Mouse (Mus musculus): ENCODE results near the gene Eef2kmt.

Gene Eef2kmt

GRCm38 (mm10) chr16:5221403-5221802, 34.4 kb downstream of the Eef2kmt start:
- DNase-seq, result no peak

- DNase-seq, result no peak
These were observed 38.2 kb downstream of the Eef2kmt start for GRCm38 (mm10) chr16:5217341-5218133.

GRCm38 (mm10) chr16:5216686-5217085, 39.1 kb downstream of the Eef2kmt start:
- no peak for DNase-seq

GRCm38 (mm10) chr16:5214126-5214525, 41.7 kb downstream of the Eef2kmt start:
- no peak for DNase-seq

DNA sequence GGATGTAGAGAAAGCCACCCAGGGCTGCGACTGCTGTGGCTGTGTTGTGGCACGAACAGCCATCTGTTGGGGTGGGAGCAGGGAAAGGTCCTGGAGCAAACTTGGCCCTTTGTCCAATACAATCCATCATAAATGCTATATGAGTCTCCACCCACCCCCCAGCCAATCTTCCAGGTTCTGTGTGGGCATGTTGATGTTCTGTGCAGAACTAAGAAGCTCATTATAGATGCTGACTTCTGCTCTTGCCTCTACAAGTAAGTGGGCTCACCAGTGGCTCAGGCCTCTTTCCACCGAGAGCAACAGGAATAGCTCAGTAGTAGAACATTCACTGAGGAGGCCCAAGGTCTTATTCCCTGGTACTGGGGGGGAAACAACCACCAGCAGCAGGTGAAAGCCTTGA, 43.6 kb downstream of the Eef2kmt start:
- no peak for DNase-seq

DNA sequence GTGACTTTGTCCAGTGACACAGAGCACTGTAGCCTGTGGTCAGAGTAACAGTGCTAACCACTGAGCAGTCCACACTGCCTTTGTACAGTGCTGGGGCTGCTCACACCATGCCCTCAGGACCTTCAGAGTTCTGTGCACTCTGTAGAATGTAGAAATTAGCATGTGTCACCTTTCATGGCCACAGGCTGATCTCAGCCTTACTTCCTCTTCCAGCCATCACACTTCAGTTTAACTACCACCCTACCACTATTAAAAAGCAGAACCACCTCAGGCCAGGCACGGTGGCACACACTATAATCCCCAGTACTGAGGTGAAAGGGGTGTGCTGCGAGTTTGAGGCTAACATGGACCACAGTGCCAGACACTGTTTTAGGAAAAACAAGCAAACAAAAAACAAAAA, 45.4 kb downstream of the Eef2kmt start:
- no peak for DNase-seq

DNA sequence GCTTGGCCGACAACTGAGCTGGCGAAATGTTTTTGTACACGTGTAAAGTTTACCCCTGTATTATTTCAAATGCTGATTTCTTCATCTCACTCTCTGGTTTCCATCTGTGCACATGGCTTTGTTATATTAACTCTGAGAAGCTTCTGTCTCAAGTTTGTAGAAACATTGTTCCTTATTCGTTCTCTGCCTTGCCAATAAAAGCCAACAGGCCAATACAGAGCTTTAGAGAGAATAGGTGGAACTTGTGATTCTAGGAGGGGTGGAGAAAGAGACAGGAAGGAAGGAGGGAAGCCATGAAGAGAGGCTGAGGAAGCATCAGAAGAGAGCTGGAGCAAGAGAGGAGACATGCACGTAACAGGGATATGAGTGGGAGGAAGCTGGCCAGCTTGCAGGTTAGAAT, 49.7 kb downstream of the Eef2kmt start:
- DNase-seq, result no peak

GRCm38 (mm10) chr16:5205431-5205970, 50.3 kb downstream of the Eef2kmt start:
- DNase-seq, result no peak

- peak; percentile 73 to 75 for DNase-seq
These were observed 51.9 kb downstream of the Eef2kmt start, which contains the start of gene Nagpa for GRCm38 (mm10) chr16:5203668-5204433. TSS of gene Nagpa (minus strand) at chr16:5204012.

DNA sequence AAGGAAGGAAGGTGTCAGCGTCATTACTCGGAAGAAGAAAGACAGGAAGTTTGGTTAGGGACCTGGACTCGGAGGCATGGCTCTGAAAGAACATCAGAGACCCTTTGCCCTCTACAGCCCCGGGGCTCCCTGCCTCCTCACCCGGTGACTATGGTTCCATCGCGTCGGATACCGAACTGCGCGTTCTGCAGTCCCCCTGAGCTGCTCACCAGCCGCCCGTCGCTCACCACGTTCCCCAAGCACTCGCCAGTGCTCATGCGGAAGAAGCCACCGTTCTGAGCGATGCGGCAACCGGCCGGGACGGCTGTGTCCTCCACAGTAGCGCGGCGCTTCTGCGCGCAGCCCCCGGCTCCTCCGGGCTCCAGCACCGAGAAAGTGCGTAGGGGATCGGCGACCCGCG, 52.6 kb downstream of the Eef2kmt start:
- DNase-seq, result peak; percentile 40 to 46

DNA sequence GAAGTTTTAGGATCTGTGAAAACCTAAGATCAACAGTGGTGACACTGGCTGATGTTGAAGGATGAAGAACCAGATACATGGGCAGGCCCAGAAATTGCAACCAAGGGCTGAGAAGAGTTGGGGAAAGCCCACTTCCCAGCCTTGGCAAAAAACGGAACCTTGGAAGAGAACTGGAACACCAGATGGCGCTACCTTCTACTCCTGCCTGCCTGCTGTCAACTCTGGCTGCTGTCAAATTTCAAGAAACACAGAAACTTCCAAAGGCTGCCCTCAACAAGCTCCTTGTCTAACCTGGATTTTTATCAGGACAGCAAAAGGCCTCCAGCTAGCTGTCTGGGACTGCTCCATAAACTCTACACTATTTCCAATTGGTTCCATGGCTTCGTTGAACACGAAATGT, 53.1 kb downstream of the Eef2kmt start:
- DNase-seq, result peak; percentile 21 to 33

DNA sequence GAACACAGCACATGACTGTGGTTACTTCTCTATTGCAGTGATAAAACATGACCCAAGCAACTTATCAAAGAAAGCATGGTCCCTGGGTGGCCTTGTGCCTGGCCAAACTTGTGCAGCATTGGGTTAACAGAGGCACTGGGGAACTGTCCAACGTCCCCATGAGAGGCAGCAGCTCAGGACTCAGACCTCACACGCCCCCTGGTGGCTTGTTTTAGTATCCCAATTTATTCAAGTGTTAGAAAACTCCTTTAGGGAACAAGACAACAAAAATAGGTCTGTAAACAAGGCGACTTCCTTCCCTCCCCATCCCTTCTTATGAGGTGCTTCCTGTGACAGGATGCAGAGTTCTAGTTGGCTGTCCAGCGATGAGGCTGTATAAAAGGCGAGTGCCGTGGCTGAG, 60.7 kb downstream of the Eef2kmt start:
- peak in 1 of 2 experiments; percentile 20 for DNase-seq
